Mouse (Mus musculus) heart, embryonic 13.5 days (tissue): ENCODE results near the gene Ccdc148. TPM values are rescaled to one million over a fixed set of nuclear protein-coding genes. Genes with fewer than 3 reads are reported as not detected.

Experiments used
- ATAC-seq: fragments of 200-750 bp; cut with Nextera tagmentation; 2 replicates; pipeline ENCODE4 v1.8.0; 2017; ENCODE audit warnings: moderate TSS enrichment; ENCODE audit not compliant: insufficient number of reproducible peaks, low FRiP score, low TSS enrichment; ENCODE audit errors: extremely low read depth
- H3K27ac ChIP-seq: fragments of 300-500 bp; sonication (generic); replicated peaks from 2 replicates; pipeline ENCODE4 v1.5.1; 2015; ENCODE audit warnings: moderate library complexity, mild to moderate bottlenecking, inconsistent platforms
- H3K27me3 ChIP-seq: fragments of 300-500 bp; sonication (generic); replicated peaks from 2 replicates; pipeline ENCODE4 v1.6.1; 2015; ENCODE audit warnings: mild to moderate bottlenecking, inconsistent platforms
- H3K36me3 ChIP-seq: fragments of 300-500 bp; sonication (generic); 2 replicates; pipeline ENCODE4 v1.6.1; 2015; ENCODE audit warnings: mild to moderate bottlenecking, inconsistent platforms
- H3K4me1 ChIP-seq: fragments of 300-500 bp; sonication (generic); 2 replicates; pipeline ENCODE4 v1.6.1; 2015; ENCODE audit warnings: inconsistent platforms
- H3K4me2 ChIP-seq: fragments of 300-500 bp; sonication (generic); 2 replicates; pipeline ENCODE4 v1.6.1; 2015; ENCODE audit warnings: inconsistent platforms, mild to moderate bottlenecking, moderate library complexity
- H3K4me3 ChIP-seq: fragments of 300-500 bp; sonication (generic); 2 replicates; pipeline ENCODE4 v1.5.1; 2015; ENCODE audit warnings: moderate library complexity, mild to moderate bottlenecking, inconsistent platforms
- H3K9ac ChIP-seq: fragments of 300-500 bp; sonication (generic); 2 replicates; pipeline ENCODE4 v1.6.1; 2015; ENCODE audit warnings: inconsistent platforms, mild to moderate bottlenecking, moderate library complexity
- H3K9me3 ChIP-seq: fragments of 300-500 bp; sonication (generic); 2 replicates; pipeline ENCODE4 v1.6.1; 2016; ENCODE audit warnings: inconsistent platforms
- WGBS: fragments of 180-500 bp; shearing (Covaris S2); methylation state at CpG from one replicate; pipeline ENCODE4 v1.1.7; 2015; ENCODE audit warnings: mixed read lengths; 5-methylcytosine and 5-hydroxymethylcytosine counted together
- polyA plus RNA-seq: library from polyadenylated mRNA; unstranded; fragments of >200 nt; fragmentation: Nextera tagmentation; extraction: Ambion mirVana; gene quantifications from 2 replicates; pipeline ENCODE4 v1.2.1, GENCODE M21; 2015

Ccdc148 gene
- polyA plus RNA-seq, 1 experiment from 2014 or later: 0.88 TPM

DNA sequence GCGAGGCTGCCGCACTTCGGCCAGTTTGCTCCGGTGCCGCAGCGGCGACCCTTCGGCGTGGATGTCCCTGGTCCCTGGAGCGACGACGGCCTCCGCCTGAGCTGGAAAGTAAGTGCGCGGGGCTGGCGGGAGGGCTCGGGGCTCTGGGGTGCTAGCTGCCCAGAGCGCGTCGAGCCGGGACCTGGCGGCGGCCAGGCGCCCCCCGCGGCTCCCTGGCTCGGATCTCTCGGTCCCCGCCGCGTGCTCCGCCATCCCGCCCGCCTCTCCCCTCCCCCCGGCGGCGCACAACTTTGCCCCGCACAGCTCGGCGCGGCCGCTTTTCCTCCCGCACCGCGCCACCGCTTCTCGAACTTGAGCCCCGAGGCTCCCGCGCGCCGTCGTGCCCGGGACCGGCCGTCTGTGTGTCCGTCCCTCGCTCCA lies 548 bp upstream of the Ccdc148 start:
- H3K27ac ChIP-seq: peak overlapping the region; percentile 97
- H3K4me3 ChIP-seq: peak overlapping the region; percentile 96
- peaks cover 30% of the 10 kb centered on the region for H3K4me1 ChIP-seq
- H3K4me2 ChIP-seq: peak overlapping the region; percentile 81
- ATAC-seq: 0 out of 2 replicates have a peak, but pooled peaks have one; percentile 11
- peak overlapping the region; percentile 97 for H3K9ac ChIP-seq
- no peaks in the 10 kb centered on the region for H3K27me3 ChIP-seq
- under 1% methylated on average over 51 of the region's 58 CpGs for WGBS
- H3K36me3 ChIP-seq: no peaks in the 10 kb centered on the region
- H3K9me3 ChIP-seq: no peaks in the 10 kb centered on the region

DNA sequence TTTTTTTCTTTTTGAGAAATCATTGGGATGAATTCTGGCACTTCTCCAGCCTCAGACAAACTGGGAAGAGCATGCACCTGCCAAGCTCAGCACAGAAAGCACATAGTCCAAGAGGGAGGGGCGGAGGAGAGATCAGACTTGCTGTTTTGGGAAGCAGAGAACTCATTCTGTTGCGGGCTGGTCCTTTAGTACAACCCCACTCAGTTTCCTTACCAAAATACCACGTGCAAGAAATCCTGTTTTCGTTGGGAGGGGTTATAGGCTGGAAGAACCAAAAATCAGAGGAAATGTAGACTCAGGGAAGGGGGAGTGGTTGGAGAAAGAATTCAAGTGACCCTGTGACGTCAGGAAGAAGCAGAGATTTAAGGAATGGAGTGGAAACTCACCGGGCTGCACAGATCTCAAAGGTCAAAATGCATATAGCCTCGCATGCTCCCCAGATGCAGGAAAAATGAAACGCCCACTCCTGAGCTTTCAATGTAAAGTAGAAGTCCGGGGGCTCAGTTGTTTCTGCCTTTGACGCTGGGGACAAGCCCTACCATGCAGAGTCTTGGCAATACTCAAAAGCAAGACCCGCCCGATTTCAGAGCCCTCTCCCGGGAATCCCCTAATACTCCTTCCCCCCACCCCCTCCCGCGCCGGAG lies 400 bp downstream of the Ccdc148 start:
- Histone ChIP-seq H3K27ac (peak overlapping the region; percentile 24; the same call in 1 of the 2 replicates), H3K27me3 (no peaks in the 10 kb centered on the region), H3K4me2 (peak overlapping the region; percentile 81), H3K9ac (peak overlapping the region; percentile 67), H3K36me3 (no peaks in the 10 kb centered on the region), H3K4me1 (peaks cover 30% of the 10 kb centered on the region), H3K9me3 (no peaks in the 10 kb centered on the region), H3K4me3 (peak overlapping the region; percentile 96)
- 1% methylated on average over 16 of the region's 16 CpGs for WGBS
- ATAC-seq: 0 out of 2 replicates have a peak, but pooled peaks have one; percentile 27

DNA sequence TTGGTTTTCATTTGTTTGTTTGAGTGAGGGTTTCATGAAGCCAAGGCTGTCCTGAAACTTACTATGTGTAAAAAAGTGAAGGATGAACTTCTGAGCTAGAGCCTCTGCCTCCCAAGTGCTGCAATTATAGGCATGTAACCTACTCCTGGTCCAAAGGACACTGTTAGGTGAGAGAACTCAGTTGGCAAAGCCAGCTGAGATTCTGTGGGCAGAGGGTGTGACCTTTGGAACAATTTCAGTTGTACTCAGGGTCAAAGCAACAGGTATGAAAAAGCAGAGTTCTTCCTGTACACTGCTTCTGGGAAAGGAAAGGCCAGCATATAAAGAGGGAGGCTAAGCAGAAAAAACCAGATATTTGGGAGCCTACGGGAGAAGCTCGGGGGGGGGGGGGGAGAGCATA lies 2.4 kb downstream of the Ccdc148 start:
- no peak overlapping the region for H3K27ac ChIP-seq
- H3K4me1 ChIP-seq: peaks cover 16% of the 10 kb centered on the region
- no peak overlapping the region for H3K4me2 ChIP-seq
- no peaks in the 10 kb centered on the region for H3K36me3 ChIP-seq
- ATAC-seq: no peak
- H3K9me3 ChIP-seq: no peaks in the 10 kb centered on the region
- WGBS: 53% methylated on average over 2 of the region's 2 CpGs
- no peak overlapping the region for H3K4me3 ChIP-seq
- H3K9ac ChIP-seq: no peak overlapping the region
- H3K27me3 ChIP-seq: no peaks in the 10 kb centered on the region

DNA sequence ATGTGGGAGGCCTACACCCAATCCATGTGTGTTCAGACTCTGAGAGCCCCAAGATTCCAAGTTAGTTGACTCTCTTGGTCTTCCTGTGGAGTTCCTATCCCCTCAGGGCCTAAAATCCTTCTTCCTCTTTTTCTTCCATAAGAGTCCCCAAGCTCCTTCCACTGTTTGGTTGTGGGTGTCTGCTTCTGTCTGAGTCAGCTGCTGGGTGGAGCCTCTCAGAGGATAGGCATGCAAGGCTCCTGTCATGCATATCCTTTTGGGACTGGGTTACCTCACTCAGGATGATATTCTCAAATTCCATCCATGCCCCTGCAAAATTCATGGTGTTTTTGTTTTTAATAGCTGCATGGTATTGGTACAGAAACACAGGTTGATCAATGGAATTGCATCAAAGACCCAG lies 5.1 kb downstream of the Ccdc148 start:
- H3K4me1 ChIP-seq: peaks cover 7% of the 10 kb centered on the region
- no peak for ATAC-seq
- no peak overlapping the region for H3K27ac ChIP-seq
- no peak overlapping the region for H3K4me2 ChIP-seq
- no peak overlapping the region for H3K4me3 ChIP-seq
- H3K36me3 ChIP-seq: no peaks in the 10 kb centered on the region
- H3K27me3 ChIP-seq: no peaks in the 10 kb centered on the region
- H3K9me3 ChIP-seq: no peaks in the 10 kb centered on the region
- no peak overlapping the region for H3K9ac ChIP-seq

DNA sequence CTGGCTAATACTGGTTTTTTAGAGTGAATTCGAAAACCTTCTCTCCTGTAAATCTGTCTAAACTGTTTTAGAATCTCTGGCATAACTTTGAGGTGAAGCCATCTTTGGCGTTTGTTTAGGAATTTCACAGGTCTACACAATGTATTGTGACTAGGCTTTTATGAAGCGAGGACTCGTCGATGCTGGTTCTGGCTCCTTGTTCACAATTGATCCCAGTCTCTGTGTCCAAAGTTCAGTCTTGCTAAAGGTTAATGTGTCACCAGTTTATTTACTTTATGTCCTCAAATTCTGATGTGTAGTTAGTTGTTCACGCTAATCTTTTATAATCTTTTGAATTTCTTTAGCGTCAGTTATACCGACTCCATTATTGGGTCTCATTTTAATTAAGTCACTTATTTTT lies 29.4 kb downstream of the Ccdc148 start:
- no peaks in the 10 kb centered on the region for H3K9me3 ChIP-seq
- WGBS: 79% methylated on average over 8 of the region's 8 CpGs
- no peak overlapping the region for H3K4me3 ChIP-seq
- no peak overlapping the region for H3K9ac ChIP-seq
- no peak overlapping the region for H3K4me2 ChIP-seq
- H3K27ac ChIP-seq: no peak overlapping the region
- ATAC-seq: no peak
- H3K36me3 ChIP-seq: no peaks in the 10 kb centered on the region
- no peaks in the 10 kb centered on the region for H3K27me3 ChIP-seq
- H3K4me1 ChIP-seq: no peaks in the 10 kb centered on the region

DNA sequence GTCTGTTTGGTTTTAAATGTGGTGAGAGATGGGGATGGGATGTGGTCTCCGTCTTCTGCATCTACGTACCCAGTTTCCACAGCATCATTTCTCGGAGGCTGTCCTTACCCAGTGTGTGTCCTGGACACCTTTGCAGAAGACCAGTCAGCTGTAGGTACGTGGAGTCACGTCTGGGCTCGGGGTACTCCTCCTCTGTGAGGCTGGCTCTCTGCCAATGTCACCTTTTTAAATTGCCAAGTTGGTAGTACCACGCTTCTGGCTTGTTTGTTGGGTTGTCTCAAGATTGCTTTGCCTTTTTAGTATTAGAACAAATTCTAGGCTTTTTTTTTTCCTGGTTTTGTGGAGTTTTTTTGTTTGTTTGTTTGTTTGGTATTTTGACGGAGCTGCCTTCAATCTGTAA lies 30.7 kb downstream of the Ccdc148 start:
- H3K36me3 ChIP-seq: no peaks in the 10 kb centered on the region
- H3K27ac ChIP-seq: no peak overlapping the region
- no peaks in the 10 kb centered on the region for H3K9me3 ChIP-seq
- no peaks in the 10 kb centered on the region for H3K4me1 ChIP-seq
- no peak for ATAC-seq
- no peaks in the 10 kb centered on the region for H3K27me3 ChIP-seq
- no peak overlapping the region for H3K9ac ChIP-seq
- 74% methylated on average over 8 of the region's 8 CpGs for WGBS
- H3K4me3 ChIP-seq: no peak overlapping the region
- H3K4me2 ChIP-seq: no peak overlapping the region

DNA sequence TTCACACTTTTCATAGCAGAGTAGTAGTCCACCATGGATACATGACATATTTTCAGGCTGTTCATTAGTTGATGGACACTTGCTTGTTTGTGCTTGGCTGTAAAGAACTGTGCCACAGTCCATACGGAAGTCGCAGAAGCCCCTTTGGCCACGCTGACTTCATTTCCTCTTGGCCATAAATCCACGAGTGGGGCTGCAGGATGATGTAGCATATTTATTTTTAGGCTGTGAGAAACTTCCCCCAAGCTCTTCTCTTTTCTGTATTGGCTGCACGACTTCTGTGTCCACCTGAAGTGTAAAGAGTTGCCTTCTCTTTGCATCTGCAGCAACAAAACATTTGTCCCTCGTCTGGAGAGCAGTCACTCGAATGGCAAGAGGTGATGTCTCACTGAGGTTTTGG lies 31.5 kb downstream of the Ccdc148 start:
- H3K4me2 ChIP-seq: no peak overlapping the region
- WGBS: 68% methylated on average over 7 of the region's 7 CpGs

DNA sequence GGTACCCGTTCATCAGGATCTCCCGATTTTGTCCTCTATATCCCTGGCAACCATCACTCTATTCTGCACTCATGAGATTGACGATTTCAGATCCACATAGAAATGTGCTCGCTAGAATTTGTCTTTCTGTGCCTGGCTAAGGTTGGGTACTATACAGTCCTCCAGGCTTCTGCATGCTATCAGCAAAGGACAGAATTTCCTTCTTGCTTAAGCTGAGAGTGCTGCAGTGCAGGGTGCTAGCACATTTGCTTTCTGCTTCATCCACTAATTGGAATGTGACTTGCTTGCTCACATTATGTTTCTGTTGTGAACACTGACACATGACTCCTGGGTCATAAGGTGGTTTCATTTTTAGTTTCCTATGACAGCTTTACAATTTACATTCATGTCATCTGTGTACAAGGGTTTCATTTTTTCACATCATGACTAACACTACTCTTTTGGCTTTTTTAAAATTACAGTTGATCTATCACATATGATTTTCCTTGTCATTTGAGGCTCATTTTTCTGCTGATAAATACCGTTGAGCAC lies 104.8 kb downstream of the Ccdc148 start:
- ATAC-seq: no peak

More for the DNA sequence above, 31.5 kb downstream of the Ccdc148 start:
- no peaks in the 10 kb centered on the region for H3K36me3 ChIP-seq
- no peak overlapping the region for H3K27ac ChIP-seq
- H3K9me3 ChIP-seq: no peaks in the 10 kb centered on the region
- no peaks in the 10 kb centered on the region for H3K4me1 ChIP-seq
- no peak overlapping the region for H3K4me3 ChIP-seq
- H3K9ac ChIP-seq: no peak overlapping the region
- no peaks in the 10 kb centered on the region for H3K27me3 ChIP-seq
- no peak for ATAC-seq

DNA sequence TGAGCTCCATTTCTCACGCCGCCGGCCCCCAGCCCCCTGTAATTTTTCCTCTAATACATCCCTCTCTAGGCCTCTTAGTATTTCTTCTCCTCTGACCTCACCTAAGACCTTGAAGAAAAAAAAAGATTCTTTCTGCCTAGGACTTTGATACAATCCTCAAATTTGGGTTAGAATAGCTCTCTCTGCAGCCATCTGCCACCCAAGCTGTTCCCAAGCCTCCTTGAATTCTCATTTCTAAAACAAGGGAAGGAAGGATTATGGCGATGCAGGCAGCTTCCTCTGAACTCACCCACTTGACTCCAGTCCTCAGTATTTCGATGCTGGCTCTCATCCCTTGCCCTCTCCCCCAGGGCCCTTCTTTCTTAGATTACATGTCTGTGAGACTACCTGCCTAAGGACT lies 106.1 kb downstream of the Ccdc148 start:
- Histone ChIP-seq H3K4me1 (peaks cover 14% of the 10 kb centered on the region), H3K9ac (no peak overlapping the region), H3K4me2 (no peak overlapping the region), H3K4me3 (no peak overlapping the region), H3K27ac (no peak overlapping the region), H3K36me3 (no peaks in the 10 kb centered on the region), H3K27me3 (no peaks in the 10 kb centered on the region), H3K9me3 (no peaks in the 10 kb centered on the region)
- 61% methylated on average over 5 of the region's 5 CpGs for WGBS
- no peak for ATAC-seq

More for the DNA sequence above, 104.8 kb downstream of the Ccdc148 start:
- no peaks in the 10 kb centered on the region for H3K36me3 ChIP-seq
- no peaks in the 10 kb centered on the region for H3K9me3 ChIP-seq
- 73% methylated on average over 5 of the region's 5 CpGs for WGBS
- H3K4me1 ChIP-seq: peaks cover 1% of the 10 kb centered on the region; the same call in 1 of the 2 replicates
- H3K27ac ChIP-seq: no peak overlapping the region
- no peak overlapping the region for H3K4me2 ChIP-seq
- no peak overlapping the region for H3K4me3 ChIP-seq
- H3K27me3 ChIP-seq: no peaks in the 10 kb centered on the region
- no peak overlapping the region for H3K9ac ChIP-seq

DNA sequence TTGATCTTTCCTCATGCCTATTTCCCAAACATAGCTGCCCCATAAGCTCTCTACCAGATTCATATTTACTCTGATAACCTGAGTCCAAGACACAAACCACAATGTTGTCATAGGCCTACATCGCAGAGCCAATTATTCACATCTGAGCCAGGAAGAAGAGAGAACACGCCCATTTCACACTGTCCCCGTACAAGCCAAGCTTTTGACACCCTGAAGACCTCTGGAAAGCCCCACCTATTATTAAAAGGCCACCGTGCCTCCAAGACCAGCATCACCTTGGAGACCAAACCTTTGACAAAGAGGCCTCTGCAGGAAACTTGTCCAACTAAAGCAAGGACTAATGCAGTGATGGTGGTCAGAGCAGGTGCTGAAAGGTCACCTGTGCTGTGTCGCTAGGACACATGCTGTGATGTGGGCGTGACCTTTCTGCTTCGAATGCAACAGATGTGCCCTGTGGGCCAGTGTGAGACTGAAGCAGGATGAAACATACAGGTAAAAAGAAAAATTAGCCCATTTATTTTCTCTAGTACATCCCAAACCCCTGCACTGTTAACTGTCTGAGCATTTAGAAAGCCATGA lies 106.9 kb downstream of the Ccdc148 start:
- ATAC-seq: no peak
- no peak overlapping the region for H3K4me3 ChIP-seq
- WGBS: 58% methylated on average over 7 of the region's 7 CpGs
- H3K9me3 ChIP-seq: no peaks in the 10 kb centered on the region
- peaks cover 17% of the 10 kb centered on the region for H3K4me1 ChIP-seq
- H3K9ac ChIP-seq: no peak overlapping the region
- H3K4me2 ChIP-seq: no peak overlapping the region
- H3K36me3 ChIP-seq: no peaks in the 10 kb centered on the region
- H3K27me3 ChIP-seq: no peaks in the 10 kb centered on the region
- H3K27ac ChIP-seq: no peak overlapping the region

DNA sequence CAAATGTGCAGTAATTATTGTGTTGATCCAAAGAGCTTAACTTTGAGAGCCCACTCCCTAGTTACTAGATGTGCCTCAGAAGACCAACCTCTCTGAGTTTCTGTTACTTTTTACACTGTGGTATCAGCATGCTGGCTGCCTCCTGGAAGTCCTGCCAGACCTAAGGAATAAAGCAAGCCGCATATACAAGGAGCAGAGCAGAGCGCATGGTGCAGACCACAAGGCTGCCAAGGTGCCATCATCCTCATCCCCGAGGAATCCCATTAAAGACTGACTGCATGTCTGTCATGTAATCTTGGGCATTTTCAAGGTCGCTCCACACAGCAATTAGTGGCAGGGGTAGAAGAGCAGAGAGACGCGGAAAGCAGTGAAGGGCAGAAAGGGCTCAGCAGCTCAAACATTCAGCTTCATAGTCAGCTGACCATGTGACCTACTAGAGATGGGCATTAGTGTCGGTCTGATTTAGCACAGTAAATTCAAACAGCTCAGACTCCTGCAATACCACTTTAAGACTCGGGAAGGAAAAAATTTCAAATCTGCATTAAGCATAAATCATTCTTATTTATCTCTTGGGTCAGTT lies 110.1 kb downstream of the Ccdc148 start:
- ATAC-seq: no peak
- peak overlapping the region; percentile 53 for H3K27ac ChIP-seq
- no peak overlapping the region for H3K4me2 ChIP-seq

More for the DNA sequence above, 110.1 kb downstream of the Ccdc148 start:
- no peak overlapping the region for H3K4me3 ChIP-seq
- no peaks in the 10 kb centered on the region for H3K9me3 ChIP-seq
- H3K27me3 ChIP-seq: no peaks in the 10 kb centered on the region
- H3K9ac ChIP-seq: no peak overlapping the region
- 54% methylated on average over 8 of the region's 8 CpGs for WGBS
- peaks cover 17% of the 10 kb centered on the region for H3K4me1 ChIP-seq
- no peaks in the 10 kb centered on the region for H3K36me3 ChIP-seq
